Mouse (Mus musculus) forebrain, embryonic 14.5 days (tissue): ENCODE results near the gene Oprl1. TPM values are rescaled to one million over a fixed set of nuclear protein-coding genes. Genes with fewer than 3 reads are reported as not detected.

ENCODE experiments used
- ATAC-seq: fragments of 200-750 bp; cut with Nextera tagmentation; 2 replicates; pipeline ENCODE4 v1.8.0; 2017; ENCODE audit warnings: mild to moderate bottlenecking, moderate library complexity
- DNase-seq: peaks from one replicate; pipeline ENCODE4 v3.0.0-alpha.2; 2015; ENCODE audit warnings: low spot score
- H3K27ac ChIP-seq: fragments of 300-500 bp; sonication (generic); 2 replicates; pipeline ENCODE4 v1.5.1; 2014; ENCODE audit warnings: low read depth, mild to moderate bottlenecking, control low read depth, low read length, moderate library complexity
- H3K27me3 ChIP-seq: fragments of 300-500 bp; sonication (generic); replicated peaks from 2 replicates; pipeline ENCODE4 v1.6.1; 2014; ENCODE audit warnings: low read length, control low read depth, mixed read lengths; ENCODE audit not compliant: control insufficient read depth, insufficient read depth
- H3K36me3 ChIP-seq: fragments of 300-500 bp; sonication (generic); 2 replicates; pipeline ENCODE4 v1.6.1; 2014; ENCODE audit warnings: low read length, control low read depth; ENCODE audit not compliant: control insufficient read depth, insufficient read depth
- H3K4me1 ChIP-seq: fragments of 300-500 bp; sonication (generic); 2 replicates; pipeline ENCODE4 v1.6.1; 2014; ENCODE audit warnings: antibody characterized with exemption, low read length, control low read depth; ENCODE audit not compliant: control insufficient read depth, insufficient read depth
- H3K4me2 ChIP-seq: fragments of 300-500 bp; sonication (generic); 2 replicates; pipeline ENCODE4 v1.6.1; 2014; ENCODE audit warnings: mild to moderate bottlenecking, control low read depth, low read length
- H3K4me3 ChIP-seq: fragments of 300-500 bp; sonication (generic); 2 replicates; pipeline ENCODE4 v1.5.1; 2014; ENCODE audit warnings: low read depth, low read length, control low read depth
- H3K9ac ChIP-seq: fragments of 300-500 bp; sonication (generic); 2 replicates; pipeline ENCODE4 v1.6.1; 2014; ENCODE audit warnings: mild to moderate bottlenecking, low read length, control low read depth, moderate library complexity
- H3K9me3 ChIP-seq: fragments of 300-500 bp; sonication (generic); replicated peaks from 2 replicates; pipeline ENCODE4 v1.6.1; 2016; ENCODE audit warnings: low read length, control low read depth, mixed read lengths; ENCODE audit not compliant: control insufficient read depth
- WGBS: fragments of 180-500 bp; shearing (Covaris S2); extraction: QIAGEN DNeasy Blood & Tissue Kit; methylation state at CpG from one replicate; pipeline ENCODE4 v1.1.7; 2014; 5-methylcytosine and 5-hydroxymethylcytosine counted together
- polyA plus RNA-seq: library from polyadenylated mRNA; unstranded; fragments of >200 nt; fragmentation: Nextera tagmentation; extraction: Ambion mirVana; gene quantifications from 2 replicates; pipeline ENCODE4 v1.2.1, GENCODE M21; 2014

Oprl1 gene
- polyA plus RNA-seq, 1 experiment from 2014 or later, result 66.8 TPM

DNA sequence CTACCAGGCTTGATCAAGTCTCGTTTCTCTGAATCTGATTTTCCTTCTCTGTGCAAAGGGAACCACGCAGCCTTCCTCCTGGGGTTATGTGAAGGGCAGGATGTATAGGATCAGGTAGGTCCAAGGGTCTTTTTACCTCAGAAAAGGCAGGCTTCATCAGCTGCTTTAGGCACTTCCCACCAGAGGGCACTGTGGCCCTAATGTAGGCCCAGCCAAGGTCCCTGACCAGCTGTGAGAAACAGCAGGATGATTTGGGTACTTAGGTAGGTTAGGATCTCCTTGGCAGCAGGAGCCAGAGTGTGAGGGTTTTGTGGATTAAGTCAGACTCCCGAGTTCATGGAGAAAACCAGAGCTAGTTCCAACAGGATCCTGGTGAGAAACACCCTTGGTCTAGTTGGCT, 7.4 kb downstream of the Oprl1 start:
- DNase-seq, result peak; percentile 76
- Histone ChIP-seq H3K4me2 (no peak overlapping the region), H3K9ac (no peak overlapping the region), H3K27me3 (no peaks in the 10 kb centered on the region), H3K27ac (no peak overlapping the region), H3K9me3 (no peaks in the 10 kb centered on the region), H3K4me3 (no peak overlapping the region), H3K4me1 (peaks cover 1% of the 10 kb centered on the region; the same call in 1 of the 2 replicates), H3K36me3 (peaks cover 33% of the 10 kb centered on the region)
- peak; percentile 44; the same call in 1 of the 2 replicates for ATAC-seq
- 8% methylated on average over 3 of the region's 3 CpGs for WGBS

DNA sequence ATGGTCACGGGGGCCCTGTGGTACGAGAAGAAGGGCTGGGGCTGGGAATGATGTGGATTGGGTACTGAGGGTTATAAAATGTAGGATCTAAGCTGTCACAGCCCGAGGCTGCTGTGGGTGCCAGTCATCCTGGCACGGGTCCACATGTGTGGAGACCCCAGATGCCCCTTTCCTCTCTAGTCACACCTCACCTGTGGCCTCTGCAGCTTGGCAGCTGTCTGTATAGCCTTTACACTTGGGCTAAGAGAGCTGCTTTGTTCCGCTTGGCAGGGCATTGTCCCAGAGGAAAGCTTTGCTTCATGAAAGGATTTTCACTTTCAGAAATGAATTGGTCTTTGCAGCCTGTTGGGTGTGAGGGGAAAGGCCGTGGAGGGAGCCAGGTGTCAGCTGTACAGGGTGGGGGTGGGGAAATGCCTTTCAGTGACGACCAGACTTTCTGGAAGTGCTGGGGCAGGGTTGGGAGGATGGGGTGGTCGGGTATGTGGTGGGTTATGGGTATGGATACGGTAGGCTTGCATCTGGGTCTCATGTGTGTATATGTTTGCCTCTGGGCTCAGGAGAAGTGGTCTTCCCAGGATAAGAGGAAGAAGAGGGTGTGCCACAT, 12.9 kb downstream of the Oprl1 start:
- 19% methylated on average over 9 of the region's 9 CpGs for whole genome bisulfite sequencing
- no peak overlapping the region for H3K27ac ChIP-seq
- no peaks in the 10 kb centered on the region for H3K9me3 ChIP-seq
- peak; percentile 75 for ATAC-seq
- peaks cover 8% of the 10 kb centered on the region for H3K4me1 ChIP-seq
- peak; percentile 51 for DNase-seq
- H3K9ac ChIP-seq, result no peak overlapping the region
- peaks cover 9% of the 10 kb centered on the region; the same call in 1 of the 2 replicates for H3K36me3 ChIP-seq
- H3K27me3 ChIP-seq, result no peaks in the 10 kb centered on the region
- no peak overlapping the region for H3K4me3 ChIP-seq
- H3K4me2 ChIP-seq, result no peak overlapping the region

DNA sequence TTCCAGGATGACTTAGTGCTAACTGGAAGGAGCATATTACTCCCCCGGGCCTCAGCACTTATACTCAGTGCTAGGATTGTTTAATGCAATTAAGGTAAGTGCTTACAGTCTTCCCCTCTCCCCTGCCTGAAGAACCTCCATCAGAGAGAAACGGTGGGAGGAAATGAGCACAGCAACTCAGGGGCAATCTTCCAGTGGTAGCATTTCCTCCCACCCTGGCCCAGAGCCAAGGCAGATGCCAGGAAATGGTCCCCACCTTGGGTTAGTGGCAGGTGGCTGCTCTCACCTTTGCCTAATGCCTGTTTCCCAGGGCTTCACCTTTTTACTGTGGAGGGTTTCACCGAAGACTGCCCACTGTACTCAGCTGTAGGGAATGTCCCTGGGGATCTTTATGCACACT, 15.2 kb downstream of the Oprl1 start:
- no peak overlapping the region for H3K4me3 ChIP-seq
- no peaks in the 10 kb centered on the region for H3K9me3 ChIP-seq
- no peak overlapping the region for H3K4me2 ChIP-seq
- peaks cover 8% of the 10 kb centered on the region for H3K4me1 ChIP-seq
- H3K27me3 ChIP-seq, result no peaks in the 10 kb centered on the region
- H3K27ac ChIP-seq, result no peak overlapping the region
- H3K36me3 ChIP-seq, result peaks cover 9% of the 10 kb centered on the region; the same call in 1 of the 2 replicates
- no peak for DNase-seq
- 66% methylated on average over 3 of the region's 3 CpGs for WGBS
- no peak for ATAC-seq
- H3K9ac ChIP-seq, result no peak overlapping the region

DNA sequence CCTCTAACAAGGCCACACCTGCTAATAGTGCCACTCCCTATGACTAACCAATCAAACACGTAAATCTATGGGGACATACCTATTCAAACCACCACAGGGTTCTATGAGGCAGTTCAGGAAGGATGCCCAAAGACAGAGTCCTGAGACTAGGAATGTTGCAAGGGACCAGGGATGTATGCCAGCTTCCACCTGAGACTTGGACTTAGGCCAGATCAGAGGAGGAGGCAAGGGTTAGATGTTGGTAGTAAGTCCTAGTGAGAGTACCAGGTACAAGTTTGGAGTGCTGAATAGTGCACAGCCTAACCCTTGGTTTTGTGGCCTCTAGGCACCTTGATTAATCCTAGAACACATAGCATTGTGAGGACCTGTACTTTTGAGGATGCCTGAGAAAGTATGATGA, 37.8 kb downstream of the Oprl1 start:
- H3K36me3 ChIP-seq, result no peaks in the 10 kb centered on the region
- WGBS, result 85% methylated on average over 1 of the region's 1 CpGs

DNA sequence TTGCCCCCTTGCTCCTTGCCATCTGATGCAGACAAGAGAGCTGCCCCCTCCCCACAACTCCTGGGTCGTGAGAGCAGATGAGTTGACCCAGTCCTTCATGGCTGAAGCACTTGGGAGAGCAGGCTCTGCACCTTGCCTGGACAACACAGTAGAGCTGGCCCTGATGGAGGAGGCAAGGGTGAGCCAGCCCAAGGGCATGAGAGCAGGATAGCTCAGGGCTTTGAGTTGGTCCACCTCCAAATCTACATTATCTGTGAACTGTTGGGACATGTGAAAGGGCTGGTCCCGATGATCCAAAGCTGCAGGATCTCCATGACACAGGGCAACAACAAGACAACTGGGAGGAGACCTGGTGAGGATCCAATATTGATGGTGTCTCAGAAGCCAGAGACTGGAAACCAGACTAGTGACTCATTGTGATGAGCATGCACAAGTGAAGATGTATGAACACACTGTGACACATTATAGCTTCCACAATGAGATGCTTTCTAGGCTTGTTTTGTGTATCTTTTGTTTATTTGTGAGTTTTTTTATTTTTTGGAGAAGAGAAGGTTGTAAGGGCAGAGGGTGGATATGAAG, 43.4 kb downstream of the Oprl1 start:
- no peaks in the 10 kb centered on the region for H3K27me3 ChIP-seq
- no peak overlapping the region for H3K4me2 ChIP-seq
- H3K9me3 ChIP-seq, result no peaks in the 10 kb centered on the region
- WGBS, result 84% methylated on average over 2 of the region's 2 CpGs
- no peak for ATAC-seq
- H3K4me3 ChIP-seq, result no peak overlapping the region
- no peak overlapping the region for H3K9ac ChIP-seq
- no peaks in the 10 kb centered on the region for H3K36me3 ChIP-seq
- peaks cover 21% of the 10 kb centered on the region for H3K4me1 ChIP-seq
- H3K27ac ChIP-seq, result no peak overlapping the region
- no peak for DNase-seq

More for the DNA sequence above, 37.8 kb downstream of the Oprl1 start:
- ATAC-seq (no peak), DNase-seq (no peak)
- no peaks in the 10 kb centered on the region for H3K4me1 ChIP-seq
- no peak overlapping the region for H3K4me3 ChIP-seq
- H3K4me2 ChIP-seq, result no peak overlapping the region
- no peak overlapping the region for H3K9ac ChIP-seq
- no peak overlapping the region for H3K27ac ChIP-seq
- H3K27me3 ChIP-seq, result no peaks in the 10 kb centered on the region
- H3K9me3 ChIP-seq, result no peaks in the 10 kb centered on the region

DNA sequence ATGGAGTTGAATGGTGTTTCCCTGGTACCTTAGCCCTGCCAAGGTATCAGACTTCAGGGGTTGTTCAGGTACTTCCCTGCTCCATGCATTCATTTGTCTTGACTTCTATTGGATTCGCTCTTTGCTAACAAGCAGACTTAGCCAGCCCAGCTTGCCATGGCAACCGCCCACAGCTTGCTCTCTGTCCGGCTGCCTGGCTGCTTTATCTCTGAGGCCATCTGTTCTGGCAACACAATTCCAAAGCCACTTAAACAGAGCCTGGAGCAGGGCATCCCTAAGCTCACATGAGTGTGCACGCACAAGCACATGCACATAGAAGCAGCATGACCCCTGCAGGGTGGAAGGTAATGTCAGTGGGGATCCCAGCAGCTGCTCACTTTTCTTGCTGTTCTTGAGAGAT, 44.2 kb downstream of the Oprl1 start:
- no peak overlapping the region for H3K4me3 ChIP-seq
- whole genome bisulfite sequencing, result 22% methylated on average over 4 of the region's 4 CpGs
- H3K27ac ChIP-seq, result peak overlapping the region; percentile 72
- no peak overlapping the region for H3K9ac ChIP-seq
- DNase-seq (peak; percentile 76), ATAC-seq (peak; percentile 54)
- no peaks in the 10 kb centered on the region for H3K27me3 ChIP-seq
- H3K4me2 ChIP-seq, result no peak overlapping the region
- no peaks in the 10 kb centered on the region for H3K36me3 ChIP-seq
- H3K9me3 ChIP-seq, result no peaks in the 10 kb centered on the region
- peaks cover 29% of the 10 kb centered on the region for H3K4me1 ChIP-seq

DNA sequence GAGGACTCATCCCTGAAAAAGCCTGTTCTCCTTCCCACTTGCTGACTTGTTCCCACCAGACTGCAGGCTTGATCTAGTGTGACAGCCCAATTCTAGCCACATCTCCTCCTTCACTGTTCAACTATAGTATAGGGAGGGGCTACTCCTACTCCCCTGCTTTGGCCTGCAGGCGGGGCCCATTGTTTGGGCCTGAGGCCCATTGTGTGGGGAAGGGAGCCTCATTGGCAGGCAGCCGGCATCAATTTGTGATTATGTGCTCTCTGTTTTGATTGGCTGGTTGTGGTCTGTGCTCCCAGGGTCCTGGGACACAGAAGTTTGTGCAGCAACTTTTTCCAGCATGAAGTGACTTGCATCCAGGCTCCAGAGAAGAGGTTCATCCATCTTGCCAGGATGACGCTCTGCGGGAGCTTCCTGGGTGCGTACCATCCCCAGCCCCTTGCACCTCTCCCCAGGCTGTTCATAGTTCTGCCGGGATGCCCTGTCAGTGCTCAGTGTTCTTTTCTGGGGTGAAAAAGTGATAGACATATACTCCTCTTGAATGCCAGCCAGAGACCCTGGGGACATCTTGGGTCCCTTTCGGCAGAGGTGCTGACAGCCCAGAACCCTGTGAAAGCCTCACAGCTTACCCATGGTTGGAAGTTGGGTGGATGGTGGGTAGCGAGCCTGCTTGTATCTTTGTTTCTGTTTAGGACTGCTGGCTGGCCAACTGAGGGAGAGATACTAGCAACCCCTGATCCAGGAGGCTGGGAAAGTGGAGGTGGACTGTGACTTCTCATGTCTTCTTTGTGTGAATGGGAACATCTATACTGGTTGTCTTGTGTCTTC, 48.4 kb downstream of the Oprl1 start, which contains the start of gene Myt1:
TSS of gene Myt1 (plus strand) at position 327 of the 825 bp plus-strand sequence.
- peak; percentile 91 for DNase-seq
- no peaks in the 10 kb centered on the region for H3K9me3 ChIP-seq
- H3K4me3 ChIP-seq, result peak within 1 kb of the TSS; percentile 44
- H3K36me3 ChIP-seq, result no peaks in the 10 kb centered on the region
- H3K9ac ChIP-seq, result peak within 1 kb of the TSS; percentile 52
- H3K27ac ChIP-seq, result peak within 1 kb of the TSS; percentile 89
- no peaks in the 10 kb centered on the region for H3K27me3 ChIP-seq
- H3K4me1 ChIP-seq, result peaks cover 49% of the 10 kb centered on the region
- WGBS, result 5% methylated on average over 8 of the region's 8 CpGs
- ATAC-seq, result peak; percentile 56
- H3K4me2 ChIP-seq, result peak within 1 kb of the TSS; percentile 70

DNA sequence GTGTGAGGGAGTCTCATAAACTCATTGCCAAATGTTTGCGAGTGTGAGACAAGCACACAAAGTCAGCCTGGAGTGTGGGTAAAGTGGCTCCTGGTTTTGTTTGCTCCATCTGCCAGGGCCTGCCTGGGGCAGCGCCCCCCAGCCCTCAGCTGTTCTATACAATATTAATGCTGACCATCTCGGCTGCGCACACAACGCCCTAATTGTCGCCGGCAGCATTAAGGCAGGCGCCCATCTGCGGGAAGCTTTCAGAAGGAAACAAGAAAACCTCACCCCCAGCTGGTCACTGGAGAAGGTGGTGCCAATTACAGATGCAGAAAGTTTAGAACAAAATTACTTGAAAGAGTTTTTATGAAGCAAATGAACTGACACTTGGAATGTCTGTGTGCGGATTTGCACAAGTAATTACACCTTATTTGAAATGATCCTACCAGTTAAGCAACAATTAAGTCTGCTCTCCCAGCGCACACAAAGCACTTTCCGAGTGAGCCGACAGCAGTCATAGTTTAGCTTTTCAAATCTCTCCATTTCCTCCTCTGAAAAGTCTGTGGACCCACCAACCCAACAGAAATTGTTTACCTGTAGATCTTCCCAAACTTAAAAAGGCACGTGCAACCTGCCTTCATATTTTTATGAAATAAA, 49.2 kb downstream of the Oprl1 start:
- DNase-seq, result peak; percentile 89
- Histone ChIP-seq H3K9ac (peak overlapping the region; percentile 52), H3K4me3 (peak overlapping the region; percentile 44), H3K27ac (peak overlapping the region; percentile 89), H3K27me3 (no peaks in the 10 kb centered on the region), H3K4me1 (peaks cover 47% of the 10 kb centered on the region), H3K9me3 (no peaks in the 10 kb centered on the region), H3K36me3 (no peaks in the 10 kb centered on the region), H3K4me2 (peak overlapping the region; percentile 70)
- 3% methylated on average over 14 of the region's 14 CpGs for WGBS
- ATAC-seq, result peak; percentile 50
